Mouse (Mus musculus): Measurements from ENCODE around the gene Akt1. TPM values are rescaled to one million over a fixed set of nuclear protein-coding genes. Genes with fewer than 3 reads are reported as not detected.

Akt1 gene
- polyA plus RNA-seq, 1 experiment from 2014 or later: 154 TPM

DNA sequence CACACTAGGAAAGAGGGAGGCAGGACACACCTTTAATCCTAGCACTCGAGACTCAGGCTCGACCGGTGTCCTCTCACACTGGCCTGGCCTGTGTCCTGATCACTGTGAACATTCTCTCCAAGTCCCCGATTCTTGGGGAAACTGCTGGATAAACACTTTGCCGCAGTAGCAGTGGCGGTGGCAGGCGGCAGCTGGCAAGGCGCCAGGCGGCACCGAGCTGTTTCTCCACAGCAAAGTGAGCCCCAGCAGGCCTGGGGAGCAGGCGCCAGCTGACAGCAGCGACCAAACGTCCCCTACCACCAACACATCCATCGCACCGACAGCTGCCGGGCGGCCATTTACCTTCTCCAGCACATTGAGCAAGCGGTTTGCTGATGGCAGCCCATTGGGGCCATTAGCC is 9.2 kb downstream of the Akt1 start:
- H3K4me2 ChIP-seq (replicated peaks): peak overlapping the region; percentile 24
- H3K27ac ChIP-seq: peak overlapping the region; percentile 93
- no peak overlapping the region for H3K4me3 ChIP-seq
- H3K36me3 ChIP-seq: peaks cover 64% of the 10 kb centered on the region
- WGBS: 41% methylated on average over 18 of the region's 18 CpGs
- no peaks in the 10 kb centered on the region for H3K27me3 ChIP-seq
- no peak for ATAC-seq (ENCODE audit: low FRiP score)
- H3K9ac ChIP-seq: no peak overlapping the region
- peaks cover 87% of the 10 kb centered on the region for H3K4me1 ChIP-seq
- H3K9me3 ChIP-seq (replicated peaks): no peaks in the 10 kb centered on the region

DNA sequence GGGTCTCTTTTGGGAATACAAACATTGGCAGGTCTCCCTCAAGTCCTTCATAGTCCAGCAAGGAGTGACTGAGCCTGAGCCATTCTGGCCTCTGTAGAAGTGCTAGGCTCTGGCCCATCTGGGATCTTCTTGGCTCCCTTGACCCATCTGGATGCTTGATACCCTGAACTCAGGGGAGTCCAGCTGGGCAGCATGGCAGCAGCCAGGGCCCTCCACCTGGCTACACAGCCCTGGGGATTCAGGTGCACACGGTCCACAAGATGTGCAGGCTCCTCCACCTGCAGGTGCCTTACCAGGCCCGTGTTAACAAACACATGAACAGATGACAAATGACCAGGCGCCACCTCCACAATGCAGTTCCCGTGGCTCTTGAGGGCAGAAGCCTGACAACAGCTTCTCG is 10.0 kb downstream of the Akt1 start:
- H3K9me3 ChIP-seq (replicated peaks): no peaks in the 10 kb centered on the region
- peak overlapping the region; percentile 24 for H3K4me2 ChIP-seq (replicated peaks)
- H3K4me3 ChIP-seq: no peak overlapping the region
- H3K4me1 ChIP-seq: peaks cover 84% of the 10 kb centered on the region
- 63% methylated on average over 5 of the region's 5 CpGs for WGBS
- H3K9ac ChIP-seq: peak overlapping the region; percentile 37; the same call in 1 of the 2 replicates
- H3K27me3 ChIP-seq: no peaks in the 10 kb centered on the region
- no peak for ATAC-seq (ENCODE audit: low FRiP score)
- peak overlapping the region; percentile 93 for H3K27ac ChIP-seq
- peaks cover 60% of the 10 kb centered on the region for H3K36me3 ChIP-seq

- peaks cover 87% of the 10 kb centered on the region for H3K4me1 ChIP-seq
- H3K4me2 ChIP-seq (replicated peaks): peak overlapping the region; percentile 24; the same call in 1 of the 2 replicates
- H3K9ac ChIP-seq: peak overlapping the region; percentile 49
- ATAC-seq (ENCODE audit: low FRiP score): peak; percentile 51
- H3K4me3 ChIP-seq: no peak overlapping the region
- 22% methylated on average over 2 of the region's 2 CpGs for WGBS
- H3K27me3 ChIP-seq: no peaks in the 10 kb centered on the region
- H3K36me3 ChIP-seq: peaks cover 60% of the 10 kb centered on the region
- H3K27ac ChIP-seq: peak overlapping the region; percentile 93
- no peaks in the 10 kb centered on the region for H3K9me3 ChIP-seq (replicated peaks)
These were observed 10.6 kb downstream of the Akt1 start for GRCm38 (mm10) chr12:112664124-112664523.

GRCm38 (mm10) chr12:112663716-112664115 is 11.0 kb downstream of the Akt1 start:
- peak overlapping the region; percentile 24; the same call in 1 of the 2 replicates for H3K4me2 ChIP-seq (replicated peaks)
- peaks cover 60% of the 10 kb centered on the region for H3K36me3 ChIP-seq
- no peaks in the 10 kb centered on the region for H3K27me3 ChIP-seq
- peak; percentile 46 for ATAC-seq (ENCODE audit: low FRiP score)
- 54% methylated on average over 12 of the region's 12 CpGs for WGBS
- no peaks in the 10 kb centered on the region for H3K9me3 ChIP-seq (replicated peaks)
- peak overlapping the region; percentile 49 for H3K9ac ChIP-seq
- no peak overlapping the region for H3K4me3 ChIP-seq
- peaks cover 87% of the 10 kb centered on the region for H3K4me1 ChIP-seq
- H3K27ac ChIP-seq: peak overlapping the region; percentile 93

DNA sequence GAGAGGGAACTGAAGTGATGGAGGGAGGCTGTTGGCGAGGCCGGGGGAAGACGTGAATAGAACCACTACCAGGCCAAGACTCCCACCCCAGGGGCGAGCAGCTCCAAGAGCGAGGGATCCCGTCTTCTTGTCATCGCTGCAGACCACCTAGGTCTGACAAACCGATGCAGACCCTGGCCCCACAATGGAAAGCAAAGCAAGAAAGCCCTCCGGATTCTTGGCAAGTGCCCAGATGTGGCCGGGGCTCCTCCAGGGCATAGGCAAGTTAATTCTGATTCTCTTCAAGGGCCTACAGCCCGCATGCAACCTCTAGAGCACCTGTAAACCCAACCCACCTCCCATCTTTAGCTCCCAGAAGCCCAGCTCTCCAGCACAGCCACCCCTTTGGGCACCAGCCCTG is 11.4 kb downstream of the Akt1 start:
- peak overlapping the region; percentile 24; the same call in 1 of the 2 replicates for H3K4me2 ChIP-seq (replicated peaks)
- peaks cover 86% of the 10 kb centered on the region for H3K4me1 ChIP-seq
- H3K27me3 ChIP-seq: no peaks in the 10 kb centered on the region
- H3K9ac ChIP-seq: peak overlapping the region; percentile 49; the same call in 1 of the 2 replicates
- no peaks in the 10 kb centered on the region for H3K9me3 ChIP-seq (replicated peaks)
- WGBS: 70% methylated on average over 11 of the region's 11 CpGs
- ATAC-seq (ENCODE audit: low FRiP score): no peak
- H3K4me3 ChIP-seq: no peak overlapping the region
- H3K27ac ChIP-seq: peak overlapping the region; percentile 93
- H3K36me3 ChIP-seq: peaks cover 60% of the 10 kb centered on the region

DNA sequence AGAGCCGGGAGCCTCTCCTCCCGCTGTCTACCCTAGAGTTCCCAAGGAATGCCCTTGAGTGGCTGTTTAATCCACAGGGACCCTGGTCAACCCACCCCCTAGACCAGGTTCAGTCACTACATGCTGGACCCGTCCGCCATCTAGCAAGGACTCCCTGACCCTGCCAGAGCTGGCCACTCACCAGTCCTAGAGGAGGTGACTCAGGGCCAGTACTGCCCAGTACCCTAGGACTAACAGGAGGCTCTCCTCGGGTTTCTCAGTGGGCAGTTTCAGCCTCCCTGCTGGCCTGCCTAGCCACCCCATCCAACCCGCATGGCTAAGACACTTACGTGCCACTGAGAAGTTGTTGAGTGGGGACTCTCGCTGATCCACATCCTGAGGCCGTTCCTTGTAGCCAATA is 12.8 kb downstream of the Akt1 start:
- H3K9me3 ChIP-seq (replicated peaks): no peaks in the 10 kb centered on the region
- H3K27me3 ChIP-seq: no peaks in the 10 kb centered on the region
- peak overlapping the region; percentile 93 for H3K27ac ChIP-seq
- H3K4me1 ChIP-seq: peaks cover 71% of the 10 kb centered on the region
- ATAC-seq (ENCODE audit: low FRiP score): no peak
- H3K9ac ChIP-seq: peak overlapping the region; percentile 44
- H3K4me2 ChIP-seq (replicated peaks): no peak overlapping the region
- WGBS: 85% methylated on average over 9 of the region's 9 CpGs
- H3K36me3 ChIP-seq: peaks cover 60% of the 10 kb centered on the region
- H3K4me3 ChIP-seq: no peak overlapping the region

- Histone ChIP-seq H3K9ac (peak overlapping the region; percentile 44; the same call in 1 of the 2 replicates), H3K4me1 (peaks cover 65% of the 10 kb centered on the region), H3K36me3 (peaks cover 61% of the 10 kb centered on the region), H3K9me3 (replicated peaks) (no peaks in the 10 kb centered on the region), H3K4me2 (replicated peaks) (peak overlapping the region; percentile 34; the same call in 1 of the 2 replicates), H3K4me3 (no peak overlapping the region), H3K27ac (peak overlapping the region; percentile 93), H3K27me3 (no peaks in the 10 kb centered on the region)
- 82% methylated on average over 3 of the region's 3 CpGs for WGBS
- ATAC-seq (ENCODE audit: low FRiP score): no peak
These were observed 13.4 kb downstream of the Akt1 start for GRCm38 (mm10) chr12:112661327-112661605.

DNA sequence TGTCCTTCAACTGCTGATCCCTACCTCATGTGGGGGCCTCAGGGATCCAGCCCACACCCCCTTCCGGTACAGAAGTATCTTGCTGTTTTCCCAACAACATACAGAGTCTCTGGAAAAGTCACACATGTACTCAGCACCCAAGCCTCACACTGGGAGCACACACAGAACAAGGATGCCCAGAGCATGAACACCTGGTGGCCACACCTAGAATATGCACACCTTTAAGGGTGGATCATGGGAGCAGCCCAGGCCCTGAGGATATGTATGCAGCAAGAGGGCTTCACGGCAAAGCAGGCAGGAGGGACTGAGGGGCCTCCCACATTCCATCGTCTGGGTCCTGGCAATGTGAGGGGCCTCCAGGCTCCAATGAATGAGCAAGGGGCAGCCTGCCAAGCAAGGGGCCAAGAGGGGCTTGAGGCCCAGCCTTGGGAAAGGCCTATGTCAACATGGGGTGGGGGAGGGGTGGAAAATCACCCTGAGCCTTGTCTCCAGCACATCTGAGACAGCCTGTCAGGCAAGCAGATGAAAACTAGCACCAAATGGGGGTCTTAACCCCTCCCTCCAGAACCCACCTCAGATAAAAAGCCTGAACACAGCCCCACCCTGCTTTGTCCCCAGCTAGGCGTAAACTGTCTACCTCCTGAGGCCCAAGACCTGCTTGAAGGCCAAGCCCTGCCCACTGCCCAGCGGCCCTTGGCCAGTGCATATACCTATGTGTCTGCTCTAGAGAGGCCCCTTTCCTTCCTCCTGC is 13.9 kb downstream of the Akt1 start:
- 36% methylated on average over 5 of the region's 5 CpGs for WGBS
- Histone ChIP-seq H3K36me3 (peaks cover 61% of the 10 kb centered on the region), H3K4me3 (no peak overlapping the region), H3K4me2 (replicated peaks) (peak overlapping the region; percentile 34), H3K9me3 (replicated peaks) (no peaks in the 10 kb centered on the region), H3K27ac (peak overlapping the region; percentile 93), H3K9ac (peak overlapping the region; percentile 44; the same call in 1 of the 2 replicates), H3K27me3 (no peaks in the 10 kb centered on the region), H3K4me1 (peaks cover 60% of the 10 kb centered on the region)
- peak; percentile 49 for ATAC-seq (ENCODE audit: low FRiP score)

GRCm38 (mm10) chr12:112659109-112659508 is 15.6 kb downstream of the Akt1 start:
- Histone ChIP-seq H3K4me1 (peaks cover 49% of the 10 kb centered on the region), H3K36me3 (peaks cover 75% of the 10 kb centered on the region), H3K4me3 (no peak overlapping the region), H3K9ac (no peak overlapping the region), H3K9me3 (replicated peaks) (no peaks in the 10 kb centered on the region), H3K27me3 (no peaks in the 10 kb centered on the region), H3K4me2 (replicated peaks) (no peak overlapping the region), H3K27ac (peak overlapping the region; percentile 35; the same call in 1 of the 2 replicates)
- no peak for ATAC-seq (ENCODE audit: low FRiP score)
- 85% methylated on average over 6 of the region's 6 CpGs for WGBS

DNA sequence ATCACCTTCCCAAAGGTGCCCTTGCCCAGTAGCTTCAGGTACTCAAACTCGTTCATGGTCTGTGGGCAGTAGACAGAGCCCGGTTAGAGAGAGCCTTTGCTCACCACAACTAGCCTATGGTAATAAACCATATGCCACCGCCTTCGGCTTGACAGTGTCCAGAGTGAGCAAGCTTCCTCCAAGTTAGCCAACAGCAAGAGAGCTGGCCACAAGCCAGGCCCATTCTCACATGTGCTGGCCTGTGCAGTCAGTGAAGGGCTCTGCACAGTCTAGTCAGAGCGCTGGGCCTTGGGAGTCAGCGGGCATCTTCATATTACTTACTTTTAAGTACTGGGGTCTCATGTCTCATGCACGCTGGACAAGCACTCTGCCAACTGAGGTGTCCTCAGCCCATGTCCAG is 16.1 kb downstream of the Akt1 start:
- Histone ChIP-seq H3K4me2 (replicated peaks) (no peak overlapping the region), H3K27me3 (no peaks in the 10 kb centered on the region), H3K27ac (peak overlapping the region; percentile 35; the same call in 1 of the 2 replicates), H3K4me1 (peaks cover 46% of the 10 kb centered on the region), H3K36me3 (peaks cover 80% of the 10 kb centered on the region), H3K4me3 (no peak overlapping the region), H3K9me3 (replicated peaks) (no peaks in the 10 kb centered on the region), H3K9ac (no peak overlapping the region)
- 91% methylated on average over 7 of the region's 7 CpGs for WGBS
- no peak for ATAC-seq (ENCODE audit: low FRiP score)

DNA sequence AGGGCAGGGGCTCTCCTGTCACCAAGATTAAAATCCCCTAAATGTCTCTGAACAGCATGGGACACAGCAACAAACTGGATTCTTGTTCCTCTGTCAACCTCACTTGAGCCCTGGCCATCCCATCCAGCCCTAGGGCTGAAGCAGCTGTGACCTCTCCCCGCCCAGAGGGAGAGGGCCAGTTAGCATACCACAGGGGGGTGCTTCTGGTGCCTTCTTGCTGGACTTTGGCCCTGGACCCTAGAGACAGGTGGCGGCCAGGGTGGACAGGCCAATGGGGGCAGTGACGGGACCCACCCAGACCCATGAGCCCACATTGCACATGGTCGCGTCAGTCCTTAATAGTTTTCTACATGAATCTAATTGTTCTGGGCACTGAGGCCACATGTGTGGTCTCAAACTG is 20.6 kb downstream of the Akt1 start:
- Histone ChIP-seq H3K36me3 (peaks cover 83% of the 10 kb centered on the region), H3K9ac (0 out of 2 replicates have a peak overlapping the region, but pooled peaks have one; percentile 18)
- ATAC-seq (ENCODE audit: low FRiP score): no peak

GRCm38 (mm10) chr12:112653157-112653824 is 21.4 kb downstream of the Akt1 start:
- no peak overlapping the region for H3K4me2 ChIP-seq (replicated peaks)
- no peaks in the 10 kb centered on the region for H3K27me3 ChIP-seq
- peak; percentile 62 for ATAC-seq (ENCODE audit: low FRiP score)
- peak overlapping the region; percentile 40; the same call in 1 of the 2 replicates for H3K27ac ChIP-seq
- H3K9ac ChIP-seq: no peak overlapping the region
- no peak overlapping the region for H3K4me3 ChIP-seq
- 51% methylated on average over 7 of the region's 7 CpGs for WGBS
- H3K4me1 ChIP-seq: peaks cover 10% of the 10 kb centered on the region; the same call in 1 of the 2 replicates
- H3K9me3 ChIP-seq (replicated peaks): no peaks in the 10 kb centered on the region
- H3K36me3 ChIP-seq: peaks cover 83% of the 10 kb centered on the region

More for the DNA sequence above, 20.6 kb downstream of the Akt1 start:
- Histone ChIP-seq H3K4me1 (peaks cover 10% of the 10 kb centered on the region; the same call in 1 of the 2 replicates), H3K4me3 (no peak overlapping the region), H3K4me2 (replicated peaks) (no peak overlapping the region), H3K27me3 (no peaks in the 10 kb centered on the region), H3K27ac (peak overlapping the region; percentile 40; the same call in 1 of the 2 replicates), H3K9me3 (replicated peaks) (no peaks in the 10 kb centered on the region)
- WGBS: 87% methylated on average over 5 of the region's 5 CpGs
